Mouse (Mus musculus) midbrain, postnatal 0 days (tissue): ENCODE data around the gene Slain2. TPM values are rescaled to one million over a fixed set of nuclear protein-coding genes. Genes with fewer than 3 reads are reported as not detected.

ENCODE experiments used
- ATAC-seq: fragments of 200-750 bp; cut with Nextera tagmentation; 2 replicates; pipeline ENCODE4 v1.8.0; 2017; ENCODE audit warnings: moderate number of reproducible peaks, mild to moderate bottlenecking, moderate TSS enrichment, moderate library complexity; ENCODE audit not compliant: low FRiP score
- DNase-seq: peaks from one replicate; pipeline ENCODE4 v3.0.0-alpha.2; 2015; ENCODE audit warnings: low spot score
- H3K27ac ChIP-seq: fragments of 300-500 bp; sonication (generic); 2 replicates; pipeline ENCODE4 v1.5.1; 2014; ENCODE audit warnings: low read depth, mild to moderate bottlenecking, low read length, mixed read lengths
- H3K27me3 ChIP-seq: fragments of 300-500 bp; sonication (generic); 2 replicates; pipeline ENCODE4 v1.6.1; 2014; ENCODE audit warnings: low read length, control low read depth, mixed read lengths; ENCODE audit not compliant: insufficient read depth
- H3K36me3 ChIP-seq: fragments of 300-500 bp; sonication (generic); 2 replicates; pipeline ENCODE4 v1.6.1; 2014; ENCODE audit warnings: low read length, control low read depth, mixed read lengths; ENCODE audit not compliant: insufficient read depth
- H3K4me1 ChIP-seq: fragments of 300-500 bp; sonication (generic); 2 replicates; pipeline ENCODE4 v1.6.1; 2014; ENCODE audit warnings: mild to moderate bottlenecking, control low read depth, antibody characterized with exemption, low read length, mixed read lengths; ENCODE audit not compliant: insufficient read depth
- H3K4me2 ChIP-seq: fragments of 300-500 bp; sonication (generic); 2 replicates; pipeline ENCODE4 v1.6.1; 2014; ENCODE audit warnings: low read depth, mild to moderate bottlenecking, low read length, mixed read lengths; ENCODE audit not compliant: poor library complexity, severe bottlenecking
- H3K4me3 ChIP-seq: fragments of 300-500 bp; sonication (generic); 2 replicates; pipeline ENCODE4 v1.5.1; 2014; ENCODE audit warnings: low read depth, mild to moderate bottlenecking, low read length, moderate library complexity
- H3K9ac ChIP-seq: fragments of 300-500 bp; sonication (generic); replicated peaks from 2 replicates; pipeline ENCODE4 v1.6.1; 2014; ENCODE audit warnings: mild to moderate bottlenecking, low read length, moderate library complexity, mixed read lengths; ENCODE audit not compliant: poor library complexity, severe bottlenecking
- H3K9me3 ChIP-seq: fragments of 300-500 bp; sonication (generic); 2 replicates; pipeline ENCODE4 v1.6.1; 2016; ENCODE audit warnings: low read length, control low read depth
- CTCF ChIP-seq: IDR thresholded peaks from 2 replicates; pipeline ENCODE4 v1.5.1; 2016; ENCODE audit warnings: antibody characterized with exemption, mild to moderate bottlenecking
- WGBS: fragments of 180-500 bp; shearing (Covaris S2); extraction: QIAGEN DNeasy Blood & Tissue Kit; methylation state at CpG from one replicate; pipeline ENCODE4 v1.1.7; 2014; 5-methylcytosine and 5-hydroxymethylcytosine counted together
- polyA plus RNA-seq: library from polyadenylated mRNA; unstranded; fragments of >200 nt; fragmentation: Nextera tagmentation; extraction: Ambion mirVana; gene quantifications from 2 replicates; pipeline ENCODE4 v1.2.1, GENCODE M21; 2015
- total RNA-seq: library from RNA; depleted of rRNA; stranded (reverse); fragments of >200 nt; gene quantifications from 2 replicates; pipeline ENCODE4 v1.2.3, GENCODE M21; 2014

Gene Slain2
- total and polyA plus RNA-seq, 2 experiments from 2014 or later, result 10.8 to 42.2 TPM

DNA sequence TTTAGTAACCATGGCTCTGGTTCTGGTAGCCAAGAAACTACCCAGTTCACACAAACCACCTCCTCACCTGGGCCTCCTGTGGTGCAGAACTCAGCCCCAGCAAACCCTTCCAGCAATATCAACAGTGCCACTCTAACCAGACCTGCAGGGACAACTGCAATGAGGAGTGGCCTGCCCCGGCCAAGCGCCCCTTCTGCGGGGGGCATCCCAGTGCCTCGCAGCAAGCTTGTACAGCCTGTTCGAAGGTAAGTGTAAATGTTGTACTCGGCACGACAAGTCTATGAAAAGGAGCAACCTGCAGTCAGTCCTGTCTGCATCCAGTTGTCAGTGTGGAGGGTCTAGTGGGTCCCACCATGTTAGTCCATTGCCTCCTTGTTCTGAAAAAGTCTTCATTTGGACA, 60.5 kb downstream of the Slain2 start, which contains the start of gene Gm10135:
Gene Gm10135, minus strand, starts transcription at position 101 of the 400 bp plus-strand sequence.
- WGBS, result 96% methylated on average over 7 of the region's 7 CpGs
- H3K4me1 ChIP-seq, result no peaks in the 10 kb centered on the region
- TF ChIP-seq CTCF, result no peak
- no peak within 1 kb of the TSS for H3K9ac ChIP-seq
- H3K9me3 ChIP-seq, result no peaks in the 10 kb centered on the region
- no peak within 1 kb of the TSS for H3K4me2 ChIP-seq
- H3K36me3 ChIP-seq, result peaks cover 20% of the 10 kb centered on the region; the same call in 1 of the 2 replicates
- H3K27me3 ChIP-seq, result no peaks in the 10 kb centered on the region
- H3K27ac ChIP-seq, result no peak within 1 kb of the TSS
- ATAC-seq, result no peak
- H3K4me3 ChIP-seq, result no peak within 1 kb of the TSS
- no peak for DNase-seq

DNA sequence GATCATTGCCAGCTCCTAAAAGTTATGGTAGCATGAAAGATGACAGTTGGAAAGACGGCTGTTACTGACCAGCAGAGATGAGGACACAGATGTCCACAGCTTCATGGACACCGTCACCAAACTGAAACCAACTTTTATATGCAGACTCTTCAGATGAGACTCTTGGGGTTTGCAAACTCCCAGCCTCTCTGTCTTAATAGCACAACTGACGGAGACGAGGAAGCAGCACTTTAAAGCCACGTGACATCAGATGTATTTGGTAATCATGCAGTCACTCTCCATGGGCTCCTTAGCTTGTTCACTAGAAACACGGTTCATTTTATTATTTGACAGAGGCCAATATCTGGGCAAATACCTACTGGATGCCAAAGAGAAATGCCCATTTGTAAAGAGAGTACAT, 61.9 kb downstream of the Slain2 start:
- ATAC-seq (no peak), DNase-seq (no peak)
- Histone ChIP-seq H3K27ac (no peak overlapping the region), H3K27me3 (no peaks in the 10 kb centered on the region), H3K4me1 (no peaks in the 10 kb centered on the region), H3K9ac (no peak overlapping the region), H3K4me2 (no peak overlapping the region), H3K36me3 (peaks cover 20% of the 10 kb centered on the region; the same call in 1 of the 2 replicates), H3K4me3 (no peak overlapping the region), H3K9me3 (no peaks in the 10 kb centered on the region)
- 94% methylated on average over 6 of the region's 6 CpGs for WGBS
- no peak for TF ChIP-seq CTCF

DNA sequence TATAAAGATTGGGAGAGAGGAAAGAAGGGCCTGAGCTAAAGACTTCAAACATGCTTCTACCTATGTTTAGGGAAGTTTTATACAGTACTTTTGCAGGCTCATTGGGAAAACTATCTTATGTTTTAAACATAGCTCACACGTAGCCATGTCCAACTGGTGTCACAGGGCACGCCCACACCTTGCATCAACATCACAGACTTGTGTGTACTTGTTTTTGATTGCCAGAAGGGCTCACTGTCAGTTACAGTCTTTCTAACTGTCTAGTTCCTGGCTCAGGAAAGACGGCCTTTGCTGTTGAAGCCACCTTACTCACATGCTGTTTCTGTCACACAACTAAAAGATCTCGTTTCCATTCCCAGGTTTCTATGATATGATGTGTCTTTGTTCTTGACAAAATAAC, 62.4 kb downstream of the Slain2 start:
- WGBS, result 84% methylated on average over 4 of the region's 4 CpGs
- peaks cover 17% of the 10 kb centered on the region; the same call in 1 of the 2 replicates for H3K36me3 ChIP-seq

GRCm38 (mm10) chr5:72984091-72984490, 70.0 kb downstream of the Slain2 start:
- Histone ChIP-seq H3K27ac (no peak overlapping the region), H3K9me3 (no peaks in the 10 kb centered on the region), H3K4me1 (no peaks in the 10 kb centered on the region), H3K9ac (no peak overlapping the region), H3K4me2 (no peak overlapping the region), H3K27me3 (no peaks in the 10 kb centered on the region), H3K36me3 (no peaks in the 10 kb centered on the region), H3K4me3 (no peak overlapping the region)
- TF ChIP-seq CTCF, result peak; percentile 94
- WGBS, result 5% methylated on average over 2 of the region's 2 CpGs
- ATAC-seq (no peak), DNase-seq (peak; percentile 90)

More for the DNA sequence above, 62.4 kb downstream of the Slain2 start:
- Histone ChIP-seq H3K4me1 (no peaks in the 10 kb centered on the region), H3K9me3 (no peaks in the 10 kb centered on the region), H3K27ac (no peak overlapping the region), H3K4me3 (no peak overlapping the region), H3K4me2 (no peak overlapping the region), H3K9ac (no peak overlapping the region), H3K27me3 (no peaks in the 10 kb centered on the region)
- no peak for TF ChIP-seq CTCF
- ATAC-seq (no peak), DNase-seq (no peak)

- Histone ChIP-seq H3K9ac (no peak overlapping the region), H3K27me3 (no peaks in the 10 kb centered on the region), H3K4me3 (no peak overlapping the region), H3K36me3 (no peaks in the 10 kb centered on the region), H3K9me3 (no peaks in the 10 kb centered on the region), H3K4me2 (no peak overlapping the region), H3K4me1 (no peaks in the 10 kb centered on the region), H3K27ac (no peak overlapping the region)
- no peak for DNase-seq
- TF ChIP-seq CTCF, result no peak
- no peak for ATAC-seq
- 87% methylated on average over 7 of the region's 7 CpGs for WGBS
Observed at GRCm38 (mm10) chr5:72987786-72988185, 73.7 kb downstream of the Slain2 start.

DNA sequence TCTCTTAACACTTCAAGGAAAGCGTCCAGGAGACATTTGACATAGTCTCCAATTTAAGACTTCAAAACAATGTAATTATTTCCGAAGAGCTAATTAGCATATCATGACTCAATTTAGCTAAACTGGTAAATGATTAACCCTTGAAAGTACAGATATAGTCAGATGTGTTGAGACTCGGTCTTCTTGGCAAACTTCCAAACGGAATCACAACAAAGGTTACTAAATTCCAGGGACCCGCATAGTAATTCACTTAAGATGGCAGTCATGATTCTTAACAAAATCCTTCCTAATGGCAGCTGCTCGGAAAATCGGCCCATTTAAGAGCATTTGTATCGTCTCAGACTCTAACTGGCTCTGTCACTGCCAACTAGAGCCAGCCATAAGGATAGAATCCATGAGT, 75.7 kb downstream of the Slain2 start:
- H3K27ac ChIP-seq, result no peak overlapping the region
- ATAC-seq (no peak), DNase-seq (no peak)
- WGBS, result 60% methylated on average over 8 of the region's 8 CpGs
- no peak overlapping the region for H3K9ac ChIP-seq
- H3K27me3 ChIP-seq, result no peaks in the 10 kb centered on the region
- TF ChIP-seq CTCF, result no peak
- no peak overlapping the region for H3K4me3 ChIP-seq
- no peak overlapping the region for H3K4me2 ChIP-seq
- no peaks in the 10 kb centered on the region for H3K36me3 ChIP-seq
- H3K9me3 ChIP-seq, result no peaks in the 10 kb centered on the region
- no peaks in the 10 kb centered on the region for H3K4me1 ChIP-seq
